Mouse (Mus musculus) midbrain, postnatal 0 days (tissue): ENCODE data around the gene H2al1k. TPM values are rescaled to one million over a fixed set of nuclear protein-coding genes. Genes with fewer than 3 reads are reported as not detected.
"Not testable (repeated sequence)": the region's sequence is repeated elsewhere in the genome, so short reads cannot be mapped to it uniquely, and the experiment has no call there.

Experiments used
- ATAC-seq: fragments of 200-750 bp; cut with Nextera tagmentation; 2 replicates; pipeline ENCODE4 v1.8.0; 2017; ENCODE audit warnings: moderate number of reproducible peaks, mild to moderate bottlenecking, moderate TSS enrichment, moderate library complexity; ENCODE audit not compliant: low FRiP score
- DNase-seq: peaks from one replicate; pipeline ENCODE4 v3.0.0-alpha.2; 2015; ENCODE audit warnings: low spot score
- H3K27ac ChIP-seq: fragments of 300-500 bp; sonication (generic); 2 replicates; pipeline ENCODE4 v1.5.1; 2014; ENCODE audit warnings: low read depth, mild to moderate bottlenecking, low read length, mixed read lengths
- H3K27me3 ChIP-seq: fragments of 300-500 bp; sonication (generic); 2 replicates; pipeline ENCODE4 v1.6.1; 2014; ENCODE audit warnings: low read length, control low read depth, mixed read lengths; ENCODE audit not compliant: insufficient read depth
- H3K36me3 ChIP-seq: fragments of 300-500 bp; sonication (generic); 2 replicates; pipeline ENCODE4 v1.6.1; 2014; ENCODE audit warnings: low read length, control low read depth, mixed read lengths; ENCODE audit not compliant: insufficient read depth
- H3K4me1 ChIP-seq: fragments of 300-500 bp; sonication (generic); 2 replicates; pipeline ENCODE4 v1.6.1; 2014; ENCODE audit warnings: mild to moderate bottlenecking, control low read depth, antibody characterized with exemption, low read length, mixed read lengths; ENCODE audit not compliant: insufficient read depth
- H3K4me2 ChIP-seq: fragments of 300-500 bp; sonication (generic); 2 replicates; pipeline ENCODE4 v1.6.1; 2014; ENCODE audit warnings: low read depth, mild to moderate bottlenecking, low read length, mixed read lengths; ENCODE audit not compliant: poor library complexity, severe bottlenecking
- H3K4me3 ChIP-seq: fragments of 300-500 bp; sonication (generic); 2 replicates; pipeline ENCODE4 v1.5.1; 2014; ENCODE audit warnings: low read depth, mild to moderate bottlenecking, low read length, moderate library complexity
- H3K9ac ChIP-seq: fragments of 300-500 bp; sonication (generic); replicated peaks from 2 replicates; pipeline ENCODE4 v1.6.1; 2014; ENCODE audit warnings: mild to moderate bottlenecking, low read length, moderate library complexity, mixed read lengths; ENCODE audit not compliant: poor library complexity, severe bottlenecking
- H3K9me3 ChIP-seq: fragments of 300-500 bp; sonication (generic); 2 replicates; pipeline ENCODE4 v1.6.1; 2016; ENCODE audit warnings: low read length, control low read depth
- CTCF ChIP-seq: IDR thresholded peaks from 2 replicates; pipeline ENCODE4 v1.5.1; 2016; ENCODE audit warnings: antibody characterized with exemption, mild to moderate bottlenecking
- WGBS: fragments of 180-500 bp; shearing (Covaris S2); extraction: QIAGEN DNeasy Blood & Tissue Kit; methylation state at CpG from one replicate; pipeline ENCODE4 v1.1.7; 2014; 5-methylcytosine and 5-hydroxymethylcytosine counted together
- polyA plus RNA-seq: library from polyadenylated mRNA; unstranded; fragments of >200 nt; fragmentation: Nextera tagmentation; extraction: Ambion mirVana; gene quantifications from 2 replicates; pipeline ENCODE4 v1.2.1, GENCODE M21; 2015
- total RNA-seq: library from RNA; depleted of rRNA; stranded (reverse); fragments of >200 nt; gene quantifications from 2 replicates; pipeline ENCODE4 v1.2.3, GENCODE M21; 2014; rRNA removed

The H2al1k gene
- total RNA-seq (not detected in 2 replicates), polyA plus RNA-seq (not detected in 2 replicates)

GRCm38 (mm10) chrX:9350327-9350726 lies at the start of gene H2al1k:
TSS of gene H2al1k (plus strand) at chrX:9350627.
- not testable (repeated sequence) for H3K4me3 ChIP-seq, ATAC-seq, H3K9me3 ChIP-seq, H3K4me1 ChIP-seq, H3K27me3 ChIP-seq, H3K4me2 ChIP-seq, H3K27ac ChIP-seq, H3K9ac ChIP-seq, DNase-seq, H3K36me3 ChIP-seq
- WGBS = no CpG with 5 or more reads among the region's 2 CpGs

- H3K4me3 ChIP-seq = no peak overlapping the region
These were observed 47.6 kb upstream of the H2al1k start for GRCm38 (mm10) chrX:9302791-9303190.

DNA sequence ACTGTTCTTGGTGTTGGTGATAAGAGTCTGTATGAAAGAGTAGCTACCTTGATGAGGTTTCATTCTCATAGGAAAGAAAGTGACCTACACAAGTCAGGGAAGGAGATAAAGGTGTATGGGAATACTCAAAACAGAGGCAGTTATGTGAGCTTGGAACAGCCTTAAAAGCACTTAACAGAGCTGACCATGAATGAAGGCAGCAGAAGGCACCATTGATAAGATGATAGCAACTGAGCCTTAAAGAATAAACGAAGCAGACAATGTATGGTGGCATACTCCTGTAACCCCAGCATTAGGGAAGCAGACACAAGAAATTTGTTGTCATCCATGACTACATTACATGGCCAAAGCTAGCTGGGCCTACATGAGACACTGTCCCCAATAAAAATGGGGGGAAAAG lies 47.0 kb upstream of the H2al1k start:
- TF ChIP-seq CTCF = no peak
- Histone ChIP-seq H3K27ac (no peak overlapping the region), H3K27me3 (no peaks in the 10 kb centered on the region), H3K36me3 (no peaks in the 10 kb centered on the region), H3K9me3 (no peaks in the 10 kb centered on the region), H3K4me2 (no peak overlapping the region), H3K4me1 (no peaks in the 10 kb centered on the region), H3K9ac (no peak overlapping the region), H3K4me3 (no peak overlapping the region)
- ATAC-seq (no peak), DNase-seq (no peak)
- WGBS = 54% methylated on average over 1 of the region's 1 CpGs

More at GRCm38 (mm10) chrX:9302791-9303190, 47.6 kb upstream of the H2al1k start:
- no peaks in the 10 kb centered on the region for H3K27me3 ChIP-seq
- 90% methylated on average over 5 of the region's 5 CpGs for WGBS
- H3K36me3 ChIP-seq = no peaks in the 10 kb centered on the region
- ATAC-seq (no peak), DNase-seq (no peak)
- no peak overlapping the region for H3K27ac ChIP-seq
- no peak overlapping the region for H3K9ac ChIP-seq
- no peak for TF ChIP-seq CTCF
- H3K4me1 ChIP-seq = no peaks in the 10 kb centered on the region
- H3K9me3 ChIP-seq = no peaks in the 10 kb centered on the region
- H3K4me2 ChIP-seq = no peak overlapping the region

GRCm38 (mm10) chrX:9316457-9316856 lies 34.0 kb upstream of the H2al1k start:
- DNase-seq, H3K4me3 ChIP-seq, ATAC-seq, H3K27ac ChIP-seq, H3K27me3 ChIP-seq, H3K9me3 ChIP-seq, H3K4me2 ChIP-seq, H3K9ac ChIP-seq, H3K4me1 ChIP-seq, H3K36me3 ChIP-seq: not testable (repeated sequence)

DNA sequence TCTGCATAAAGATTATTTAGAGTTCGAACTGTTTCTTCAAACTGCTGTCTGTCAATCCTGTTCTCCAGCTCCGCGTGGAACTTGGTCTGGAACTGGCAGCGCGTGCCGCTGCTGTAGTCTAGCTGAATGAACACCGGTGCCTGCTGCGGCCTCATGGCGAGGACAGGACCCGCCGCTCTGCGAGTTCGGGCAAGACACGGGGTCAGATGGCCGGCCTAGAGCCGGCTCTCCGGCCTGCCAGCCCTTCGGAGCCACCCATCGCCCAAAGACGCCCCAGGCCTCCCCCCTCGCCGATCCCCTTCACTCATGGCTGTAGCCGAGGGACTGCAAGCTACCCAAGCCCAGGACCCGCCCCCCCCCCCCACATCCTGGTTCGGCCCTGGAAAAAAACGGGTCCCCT lies 22.5 kb upstream of the H2al1k start:
- not testable (repeated sequence) for ATAC-seq

DNA sequence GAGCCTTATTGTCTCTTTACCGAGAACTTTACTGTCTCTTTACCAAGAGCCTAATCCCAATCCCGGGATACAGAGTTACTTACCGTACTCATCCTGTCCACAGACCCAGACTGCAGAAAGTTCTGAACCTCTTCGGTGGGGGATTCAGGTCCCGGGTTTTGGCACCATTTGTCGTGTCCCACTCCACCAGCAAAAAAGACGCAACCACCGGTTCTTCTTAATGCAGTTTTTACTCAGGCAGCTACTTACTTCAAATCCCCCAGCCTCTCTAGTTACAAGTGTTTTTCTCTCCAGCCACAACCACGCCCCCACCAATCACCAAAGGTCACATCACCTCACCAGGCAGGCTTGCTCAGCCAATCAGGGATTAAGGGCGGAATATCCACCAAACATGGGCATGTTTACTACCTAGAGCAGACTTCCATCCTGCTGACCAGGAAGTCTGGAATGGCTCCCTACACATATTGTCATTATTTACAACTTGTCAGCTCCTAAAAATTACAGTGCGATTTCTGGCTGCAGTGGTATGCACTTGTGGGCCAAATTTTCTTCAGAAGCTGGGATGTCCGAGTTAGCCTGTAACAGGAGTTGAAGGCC lies 18.0 kb upstream of the H2al1k start:
- H3K27ac ChIP-seq, H3K4me1 ChIP-seq, DNase-seq, H3K4me2 ChIP-seq, H3K9me3 ChIP-seq, ATAC-seq, H3K36me3 ChIP-seq, H3K4me3 ChIP-seq, H3K9ac ChIP-seq, H3K27me3 ChIP-seq: not testable (repeated sequence)
- 89% methylated on average over 12 of the region's 12 CpGs for WGBS

More for the DNA sequence above, 22.5 kb upstream of the H2al1k start:
- H3K36me3 ChIP-seq, H3K9me3 ChIP-seq, H3K4me1 ChIP-seq, H3K4me2 ChIP-seq, H3K4me3 ChIP-seq, H3K9ac ChIP-seq, DNase-seq, H3K27ac ChIP-seq, H3K27me3 ChIP-seq: not testable (repeated sequence)
- 90% methylated on average over 17 of the region's 26 CpGs for WGBS
